Mouse (Mus musculus): ENCODE measurements at regions not wholly inside any gene's neighbourhood (a gene's known extent, or its start where the extent isn't known, plus 50 kb on each side); places are given as distances from the start of the nearest gene placed in this dataset.

GRCm38 (mm10) chr3:112985094-112985636, 273.5 kb downstream of the Amy2a5 start:
- DNase-seq (ENCODE audit: low spot score) = no peak

GRCm38 (mm10) chr3:112953403-112954050, 305.1 kb downstream of the Amy2a5 start:
- DNase-seq (ENCODE audit: low spot score) = no peak

GRCm38 (mm10) chr3:112952227-112952626, 306.4 kb downstream of the Amy2a5 start:
- peak; percentile 20 for DNase-seq (ENCODE audit: low spot score)

GRCm38 (mm10) chr3:112942036-112942626, 316.5 kb downstream of the Amy2a5 start:
- DNase-seq (ENCODE audit: low spot score) = no peak

All from embryo, embryonic 10 days (tissue).